Mouse (Mus musculus) CH12.LX (cell line): ENCODE data around the gene Dupd1. TPM values are rescaled to one million over a fixed set of nuclear protein-coding genes. Genes with fewer than 3 reads are reported as not detected.

Experiments used
- DNase-seq: peaks from one replicate; pipeline ENCODE4 v3.0.0-alpha.2; 2013; ENCODE audit errors: extremely low read depth
- H3K27ac ChIP-seq: 2 replicates; pipeline ENCODE4 v1.5.1; 2012; ENCODE audit warnings: low read depth, mild to moderate bottlenecking, control low read depth, moderate library complexity; ENCODE audit not compliant: insufficient read depth
- H3K27me3 ChIP-seq: replicated peaks from 2 replicates; pipeline ENCODE3; 2012; ENCODE audit warnings: inconsistent platforms
- H3K36me3 ChIP-seq, 2 experiments: replicated peaks in 1 of 2; 2 replicates each; pipeline versions ENCODE3 to v1.6.1; 2012; ENCODE audit warnings: inconsistent platforms in 1 of 2, low read length in 1 of 2, mild to moderate bottlenecking in 1 of 2, mixed read lengths in 1 of 2, moderate library complexity in 1 of 2; ENCODE audit not compliant: control insufficient read depth in 1 of 2, insufficient read depth in 1 of 2
- H3K4me1 ChIP-seq, 2 experiments: 2 replicates each; pipeline ENCODE4 v1.6.1; 2012; ENCODE audit warnings: inconsistent platforms in 1 of 2, moderate library complexity in 1 of 2; ENCODE audit not compliant: insufficient read depth in 2 of 2, control insufficient read depth in 1 of 2
- H3K4me2 ChIP-seq: 2 replicates; pipeline ENCODE4 v1.6.1; 2012; ENCODE audit warnings: low read depth, mild to moderate bottlenecking, control low read depth; ENCODE audit not compliant: poor library complexity, insufficient read depth, severe bottlenecking
- H3K4me3 ChIP-seq, 3 experiments: fragments of 150-350 bp in 1 of 3; sonication (generic) in 1 of 3; replicated peaks in 1 of 3; 2 replicates each; pipeline versions ENCODE3 to v1.5.1; 2011 to 2012; ENCODE audit warnings: low read depth in 2 of 3, low read length in 2 of 3, mild to moderate bottlenecking in 2 of 3, moderate library complexity in 2 of 3, control low read depth in 1 of 3, improper control_type of control experiment in 1 of 3, inconsistent platforms in 1 of 3, mixed read lengths in 1 of 3; ENCODE audit not compliant: poor library complexity in 1 of 3
- H3K79me2 ChIP-seq: replicated peaks from 2 replicates; pipeline ENCODE4 v1.6.1; 2012; ENCODE audit warnings: mild to moderate bottlenecking, moderate library complexity; ENCODE audit not compliant: control insufficient read depth, poor library complexity, insufficient read depth, severe bottlenecking; ENCODE audit errors: extremely low read depth
- H3K9ac ChIP-seq: 2 replicates; pipeline ENCODE4 v1.6.1; 2012; ENCODE audit warnings: low read depth, mild to moderate bottlenecking, control low read depth, moderate library complexity; ENCODE audit not compliant: insufficient read depth
- H3K9me3 ChIP-seq: replicated peaks from 2 replicates; pipeline ENCODE3; 2012; ENCODE audit warnings: low read length, inconsistent platforms, mixed read lengths
- BHLHE40 ChIP-seq: IDR thresholded peaks from 2 replicates; pipeline ENCODE4 v1.6.1; 2011; ENCODE audit warnings: mild to moderate bottlenecking, low read depth, low read length, improper control_type of control experiment
- CHD2 ChIP-seq: IDR thresholded peaks from 2 replicates; pipeline ENCODE4 v1.6.1; 2011; ENCODE audit warnings: low read length, improper control_type of control experiment
- E2F4 ChIP-seq: IDR thresholded peaks from 2 replicates; pipeline ENCODE4 v1.6.1; 2011; ENCODE audit warnings: low read depth, low read length, improper control_type of control experiment; ENCODE audit not compliant: insufficient replicate concordance
- ELF1 ChIP-seq: IDR thresholded peaks from 2 replicates; pipeline ENCODE4 v1.6.1; 2014; ENCODE audit warnings: low read depth, mild to moderate bottlenecking, inconsistent platforms, low read length, improper control_type of control experiment
- EP300 ChIP-seq: IDR thresholded peaks from 2 replicates; pipeline ENCODE4 v1.6.1; 2011; ENCODE audit warnings: low read length, improper control_type of control experiment
- GABPA ChIP-seq: IDR thresholded peaks from 2 replicates; pipeline ENCODE4 v1.6.1; 2012; ENCODE audit warnings: low read depth, low read length, improper control_type of control experiment, inconsistent platforms; ENCODE audit not compliant: insufficient replicate concordance
- JUN ChIP-seq: IDR thresholded peaks from 2 replicates; pipeline ENCODE4 v1.6.1; 2011; ENCODE audit warnings: low read depth, mild to moderate bottlenecking, low read length, improper control_type of control experiment, moderate library complexity; ENCODE audit not compliant: insufficient read depth
- JUND ChIP-seq: conservative IDR thresholded peaks from 2 replicates; pipeline ENCODE4 v1.6.1; 2011; ENCODE audit warnings: low read depth, low read length, improper control_type of control experiment
- MAX ChIP-seq: IDR thresholded peaks from 2 replicates; pipeline ENCODE4 v1.6.1; 2011; ENCODE audit warnings: low read length, improper control_type of control experiment
- MAZ ChIP-seq: IDR thresholded peaks from 2 replicates; pipeline ENCODE4 v1.6.1; 2012; ENCODE audit warnings: low read depth, mild to moderate bottlenecking, inconsistent platforms, low read length, improper control_type of control experiment, moderate library complexity
- MYC ChIP-seq: IDR thresholded peaks from 2 replicates; pipeline ENCODE4 v1.6.1; 2011; ENCODE audit warnings: low read depth, mild to moderate bottlenecking, improper control_type of control experiment, low read length
- NELFE ChIP-seq: IDR thresholded peaks from 2 replicates; pipeline ENCODE4 v1.6.1; 2011; ENCODE audit warnings: low read depth, low read length, improper control_type of control experiment
- PAX5 ChIP-seq: IDR thresholded peaks from 2 replicates; pipeline ENCODE4 v1.6.1; 2012; ENCODE audit warnings: low read length, inconsistent platforms, mixed read lengths
- POLR2A ChIP-seq: IDR thresholded peaks from 2 replicates; pipeline ENCODE4 v1.6.1; 2011; ENCODE audit warnings: low read depth, mild to moderate bottlenecking, improper control_type of control experiment, low read length
- POLR2AphosphoS2 ChIP-seq: IDR thresholded peaks from 2 replicates; pipeline ENCODE4 v1.6.1; 2011; ENCODE audit warnings: low read depth, low read length, improper control_type of control experiment
- RAD21 ChIP-seq: IDR thresholded peaks from 2 replicates; pipeline ENCODE4 v1.6.1; 2011; ENCODE audit warnings: low read depth, mild to moderate bottlenecking, low read length, improper control_type of control experiment, moderate library complexity
- RCOR1 ChIP-seq: conservative IDR thresholded peaks from 2 replicates; pipeline ENCODE4 v1.6.1; 2012; ENCODE audit warnings: low read depth, mild to moderate bottlenecking, inconsistent platforms, low read length, improper control_type of control experiment
- SIN3A ChIP-seq: IDR thresholded peaks from 2 replicates; pipeline ENCODE4 v1.6.1; 2012; ENCODE audit warnings: low read length, improper control_type of control experiment, inconsistent platforms
- SMC3 ChIP-seq: IDR thresholded peaks from 2 replicates; pipeline ENCODE4 v1.6.1; 2011; ENCODE audit warnings: low read depth, low read length, improper control_type of control experiment
- UBTF ChIP-seq: IDR thresholded peaks from 2 replicates; pipeline ENCODE4 v1.6.1; 2012; ENCODE audit warnings: low read depth, mild to moderate bottlenecking, inconsistent platforms, low read length, improper control_type of control experiment, moderate library complexity
- USF1 ChIP-seq: IDR thresholded peaks from 2 replicates; pipeline ENCODE4 v1.6.1; 2014; ENCODE audit warnings: low read depth, mild to moderate bottlenecking, inconsistent platforms, low read length, improper control_type of control experiment
- USF2 ChIP-seq: conservative IDR thresholded peaks from 2 replicates; pipeline ENCODE4 v1.6.1; 2011; ENCODE audit warnings: low read depth, low read length, improper control_type of control experiment
- ZC3H11A ChIP-seq: IDR thresholded peaks from 2 replicates; pipeline ENCODE4 v1.6.1; 2012; ENCODE audit warnings: low read depth, mild to moderate bottlenecking, inconsistent platforms, low read length, improper control_type of control experiment
- ZKSCAN1 ChIP-seq: IDR thresholded peaks from 2 replicates; pipeline ENCODE4 v1.6.1; 2012; ENCODE audit warnings: low read depth, inconsistent platforms, low read length, improper control_type of control experiment, borderline replicate concordance
- ZNF384 ChIP-seq: IDR thresholded peaks from 2 replicates; pipeline ENCODE4 v1.6.1; 2012; ENCODE audit warnings: low read depth, low read length, improper control_type of control experiment, inconsistent platforms
- dilution Hi-C: fragments of 300-500 bp; cut with MboI; formaldehyde crosslinking; loops from 2 replicates; pipeline ENCODE4 v1.14.3; 2020; ENCODE audit warnings: low sequenced_read_pairs; ENCODE audit not compliant: extremely low pct_unique_long_range_greater_than_20kb, extremely low pct_ligation_motif_present
- in situ Hi-C: fragments of 300-500 bp; cut with MboI; formaldehyde crosslinking; loops from 3 replicates; pipeline ENCODE4 v1.14.3; 2019; ENCODE audit warnings: low sequenced_read_pairs, low pct_ligation_motif_present, low pct_unique_long_range_greater_than_20kb, mixed read lengths
- polyA plus RNA-seq: library from polyadenylated mRNA; unstranded; fragments of >175 nt; gene quantifications from 2 replicates; pipeline ENCODE4 v1.2.1, GENCODE M21; 2012; ENCODE audit warnings: low read depth; ENCODE audit not compliant: insufficient read length
- total RNA-seq, 2 experiments: library from RNA; depleted of rRNA; stranded (reverse); fragments of 300-350 nt in 1 of 2; fragments of >200 nt in 1 of 2; gene quantifications; 2 replicates each; pipeline ENCODE4 v1.2.3; 2012 to 2014

The Dupd1 gene
- total and polyA plus RNA-seq, 3 experiments, result not detected

GRCm38 (mm10) chr14:21640806-21641435 is 73.5 kb downstream of the Dupd1 start:
- no peaks in the 10 kb centered on the region for H3K79me2 ChIP-seq
- dilution Hi-C loops (no loop called here), in situ Hi-C loops (no loop called here)
- no peak overlapping the region for H3K4me3 ChIP-seq
- H3K9ac ChIP-seq, result no peak overlapping the region
- no peaks in the 10 kb centered on the region for H3K9me3 ChIP-seq
- TF ChIP-seq UBTF (no peak), SMC3 (no peak), RAD21 (no peak), GABPA (no peak), NELFE (no peak), ZC3H11A (no peak), MYC (no peak), BHLHE40 (no peak), ZNF384 (no peak), ELF1 (no peak), USF1 (no peak), POLR2AphosphoS2 (no peak), JUN (no peak), MAX (no peak), POLR2A (no peak), E2F4 (no peak), RCOR1 (no peak)
- no peaks in the 10 kb centered on the region for H3K4me1 ChIP-seq
- no peak overlapping the region for H3K4me2 ChIP-seq
- no peak for DNase-seq
- H3K36me3 ChIP-seq, result peaks cover 15 to 23% of the 10 kb centered on the region in 2 experiments
- no peaks in the 10 kb centered on the region for H3K27me3 ChIP-seq
- H3K27ac ChIP-seq, result no peak overlapping the region

GRCm38 (mm10) chr14:21636548-21636947 is 77.8 kb downstream of the Dupd1 start:
- Histone ChIP-seq H3K9ac (no peak overlapping the region), H3K4me1 (no peaks in the 10 kb centered on the region), H3K27ac (no peak overlapping the region), H3K36me3 (peaks cover 27 to 29% of the 10 kb centered on the region in 2 experiments), H3K9me3 (no peaks in the 10 kb centered on the region), H3K4me3 (no peak overlapping the region), H3K79me2 (no peaks in the 10 kb centered on the region), H3K4me2 (no peak overlapping the region), H3K27me3 (no peaks in the 10 kb centered on the region)
- TF ChIP-seq ZKSCAN1 (no peak), MYC (no peak), MAZ (no peak), BHLHE40 (no peak), USF2 (no peak), CHD2 (no peak), EP300 (no peak), PAX5 (no peak), GABPA (no peak), SIN3A (no peak), JUND (no peak)
- dilution Hi-C loops (no loop called here), in situ Hi-C loops (no loop called here)
- DNase-seq, result no peak
